Mouse (Mus musculus): ENCODE results near the gene Lekr1.

The Lekr1 gene

DNA sequence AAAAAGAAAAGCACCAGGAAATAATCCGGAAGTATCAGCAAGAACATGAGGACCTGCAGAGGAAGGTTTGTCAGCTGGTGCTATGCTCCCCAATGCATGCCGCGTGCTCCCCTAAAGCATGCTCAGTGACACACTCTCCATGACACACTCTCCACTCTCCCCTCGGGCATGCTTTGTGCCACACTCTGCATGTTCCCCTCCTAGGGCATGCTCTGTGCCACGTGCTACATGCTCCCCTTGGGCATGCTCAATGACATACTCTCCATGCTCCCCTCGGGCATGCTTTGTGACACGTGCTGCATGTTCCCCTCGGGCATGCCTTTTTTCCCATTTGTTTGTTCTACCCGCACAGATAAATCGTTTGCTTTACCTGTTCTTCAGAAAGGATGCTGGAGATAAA lies 150.0 kb downstream of the Lekr1 start:
- in situ Hi-C loops (cut with MboI; ENCODE audit: low pct_unique_long_range_greater_than_20kb in 1 of 2, low sequenced_read_pairs in 2 of 2, unreplicated experiment in 1 of 2) = no loop called here

DNA sequence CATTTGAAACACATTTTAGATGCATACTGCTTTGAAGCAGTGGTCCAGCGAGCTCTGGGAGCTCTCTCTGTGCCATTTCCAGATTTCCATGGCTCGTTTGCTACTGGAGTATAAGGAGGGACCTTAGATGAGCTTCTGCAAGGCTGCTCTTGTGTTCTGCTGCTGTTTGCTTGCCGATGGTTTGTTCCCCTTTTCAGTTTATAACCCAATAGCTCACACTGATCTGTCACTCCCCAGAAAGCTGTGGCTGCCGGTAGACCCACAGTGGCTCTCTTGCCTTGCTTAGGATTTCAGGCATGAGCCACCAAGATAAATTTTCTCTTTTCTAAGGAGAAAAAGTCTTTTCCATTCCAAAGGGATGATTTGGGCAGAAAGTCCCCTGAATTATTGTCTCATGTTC lies 152.6 kb downstream of the Lekr1 start:
- in situ Hi-C loops (cut with MboI; ENCODE audit: low pct_unique_long_range_greater_than_20kb in 1 of 2, low sequenced_read_pairs in 2 of 2, unreplicated experiment in 1 of 2) = no loop called here

DNA sequence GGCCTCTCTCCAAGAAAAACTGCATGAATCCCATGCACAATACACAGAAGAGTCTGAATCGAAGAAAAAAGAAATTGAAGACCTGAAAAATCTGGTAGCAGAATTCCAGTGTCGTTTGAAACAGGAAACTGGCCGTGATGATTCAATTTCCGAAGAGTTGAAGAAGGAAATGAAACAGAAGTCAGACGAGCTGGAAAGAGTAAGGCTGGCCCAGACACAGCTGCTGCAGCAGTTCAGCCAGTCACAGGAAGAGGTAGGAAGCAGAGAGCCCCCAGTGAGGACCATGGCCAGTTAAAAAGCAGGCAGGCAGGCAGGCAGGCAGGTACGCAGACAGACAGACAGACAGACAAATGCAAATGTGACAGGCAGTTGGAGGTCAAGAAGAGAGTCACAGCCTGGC lies 153.8 kb downstream of the Lekr1 start:
- in situ Hi-C loops (cut with MboI; ENCODE audit: low pct_unique_long_range_greater_than_20kb in 1 of 2, low sequenced_read_pairs in 2 of 2, unreplicated experiment in 1 of 2) = no loop called here

DNA sequence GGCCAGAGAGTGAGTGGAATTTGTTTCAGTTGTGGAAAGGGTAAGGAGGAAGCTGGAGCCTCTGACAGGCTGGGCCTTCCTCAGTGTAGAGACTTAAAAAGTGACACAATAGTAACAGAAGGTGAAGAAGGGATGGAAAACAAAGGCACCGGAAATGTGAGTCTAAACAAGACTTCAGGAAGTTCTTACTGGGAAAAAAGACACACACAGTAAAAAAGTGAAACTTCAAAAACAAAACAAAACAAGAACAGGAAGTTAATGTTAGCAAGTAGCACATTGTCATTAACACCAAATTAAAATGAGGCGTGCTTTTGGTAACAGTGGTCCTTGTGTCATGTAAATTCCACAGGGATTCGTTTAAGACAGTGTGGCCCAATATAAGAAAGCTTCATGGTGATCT lies 158.9 kb downstream of the Lekr1 start:
- in situ Hi-C loops (cut with MboI; ENCODE audit: low pct_unique_long_range_greater_than_20kb in 1 of 2, low sequenced_read_pairs in 2 of 2, unreplicated experiment in 1 of 2) = no loop called here

DNA sequence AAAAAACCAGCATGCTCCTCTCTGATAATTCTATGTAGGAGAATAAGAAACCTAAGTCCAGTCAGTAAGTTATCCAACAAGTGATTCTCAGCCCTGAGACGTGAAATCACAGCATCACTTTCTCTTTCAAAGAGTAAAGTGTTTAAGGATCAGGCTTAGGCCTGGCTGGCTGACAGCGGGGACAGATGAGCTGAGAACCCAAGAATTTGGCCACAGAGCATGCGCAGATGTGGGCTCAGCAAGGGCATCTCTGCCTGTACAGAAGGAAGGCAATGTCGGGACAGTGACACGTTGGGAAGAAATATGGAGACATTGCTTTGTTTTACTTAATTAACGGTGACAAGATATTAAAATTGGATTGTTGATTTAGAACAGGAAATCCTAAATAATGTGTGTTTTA lies 160.7 kb downstream of the Lekr1 start:
- in situ Hi-C loops (cut with MboI; ENCODE audit: low pct_unique_long_range_greater_than_20kb in 1 of 2, low sequenced_read_pairs in 2 of 2, unreplicated experiment in 1 of 2) = no loop called here

DNA sequence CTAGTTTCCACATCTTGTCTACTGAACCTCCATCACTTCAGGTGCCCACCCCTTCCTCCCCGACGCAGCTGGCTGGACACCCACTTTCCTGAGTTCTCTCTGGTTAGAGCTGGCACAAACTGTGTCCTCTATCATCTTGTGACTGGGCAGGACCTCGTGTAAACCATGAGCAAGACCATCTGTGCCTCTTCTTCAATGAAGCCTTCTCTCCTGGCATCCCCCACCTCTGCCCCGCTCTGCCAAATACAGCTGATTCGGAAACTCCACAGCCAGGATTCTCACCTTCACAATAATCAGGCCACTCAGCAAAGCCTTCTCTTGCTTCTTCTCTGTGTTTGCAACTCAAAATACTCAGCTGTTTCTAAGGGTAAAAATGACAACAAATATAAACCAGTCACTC lies 161.4 kb downstream of the Lekr1 start:
- in situ Hi-C loops (cut with MboI; ENCODE audit: low pct_unique_long_range_greater_than_20kb in 1 of 2, low sequenced_read_pairs in 2 of 2, unreplicated experiment in 1 of 2) = no loop called here

DNA sequence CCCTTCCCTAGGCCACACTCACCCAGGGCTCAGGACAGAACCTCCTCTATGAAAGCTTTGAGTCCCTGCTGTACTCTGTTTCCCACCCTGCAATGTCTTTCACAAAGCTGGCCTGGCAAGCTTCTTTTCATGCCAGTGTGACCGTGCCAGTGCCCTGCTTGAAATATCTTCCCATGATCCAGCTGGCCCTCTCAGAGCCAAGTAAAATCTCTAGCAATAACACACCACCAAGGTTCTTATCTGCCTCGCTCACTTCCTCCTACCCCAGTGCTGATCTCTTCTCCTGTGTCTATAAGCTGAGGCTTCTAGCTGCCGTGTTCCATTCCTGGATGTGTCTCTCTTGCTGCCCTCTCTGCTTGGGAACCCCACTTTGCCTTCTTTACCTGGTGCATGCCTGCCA lies 162.0 kb downstream of the Lekr1 start:
- in situ Hi-C loops (cut with MboI; ENCODE audit: low pct_unique_long_range_greater_than_20kb in 1 of 2, low sequenced_read_pairs in 2 of 2, unreplicated experiment in 1 of 2) = no loop called here

DNA sequence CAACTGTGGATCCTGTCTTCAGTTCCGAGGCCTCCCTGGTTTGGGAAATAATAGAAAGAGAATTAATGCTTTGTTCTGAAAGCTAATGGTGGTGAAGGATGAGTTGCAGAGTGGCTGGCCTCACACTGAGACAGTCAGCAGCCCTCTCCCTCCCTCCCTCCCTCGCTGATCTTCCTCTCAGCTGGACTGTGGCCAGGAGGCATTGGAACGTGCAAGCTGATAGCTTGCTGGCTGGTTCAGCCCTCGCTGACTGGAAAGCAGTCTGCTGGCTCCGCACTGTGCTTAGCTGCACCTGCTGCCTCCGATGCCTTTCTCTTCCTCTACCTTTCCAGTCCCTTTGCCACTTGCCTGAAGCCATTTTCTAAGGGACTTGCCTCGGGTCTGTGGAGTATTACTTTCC lies 163.2 kb downstream of the Lekr1 start:
- in situ Hi-C loops (cut with MboI; ENCODE audit: low pct_unique_long_range_greater_than_20kb in 1 of 2, low sequenced_read_pairs in 2 of 2, unreplicated experiment in 1 of 2) = no loop called here

DNA sequence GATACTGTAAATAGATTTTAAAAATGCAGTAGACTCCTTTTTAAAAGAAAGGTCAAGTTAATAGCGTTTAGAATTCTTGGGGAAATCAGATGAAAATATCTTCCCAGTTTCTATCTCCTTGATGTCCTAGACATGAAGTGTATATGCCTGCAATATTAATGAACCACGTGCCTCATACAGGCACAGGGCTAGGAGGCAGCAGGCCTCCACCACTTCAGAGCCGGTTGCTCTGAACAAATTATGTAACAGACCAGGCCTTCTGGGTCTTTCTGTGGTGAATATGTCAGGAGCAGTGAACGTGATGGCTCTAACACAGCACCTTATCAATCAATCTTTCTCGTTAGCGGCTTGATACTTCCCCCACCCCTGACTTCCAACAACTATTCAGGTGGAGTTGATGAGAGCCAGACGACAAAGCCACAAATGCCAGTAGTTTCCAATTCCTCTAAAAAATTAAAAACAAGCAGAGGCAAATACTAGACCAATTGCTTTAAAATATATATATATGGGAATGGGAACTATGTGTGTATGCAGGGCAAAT lies 164.0 kb downstream of the Lekr1 start:
- in situ Hi-C loops (cut with MboI; ENCODE audit: low pct_unique_long_range_greater_than_20kb in 1 of 2, low sequenced_read_pairs in 2 of 2, unreplicated experiment in 1 of 2) = no loop called here

DNA sequence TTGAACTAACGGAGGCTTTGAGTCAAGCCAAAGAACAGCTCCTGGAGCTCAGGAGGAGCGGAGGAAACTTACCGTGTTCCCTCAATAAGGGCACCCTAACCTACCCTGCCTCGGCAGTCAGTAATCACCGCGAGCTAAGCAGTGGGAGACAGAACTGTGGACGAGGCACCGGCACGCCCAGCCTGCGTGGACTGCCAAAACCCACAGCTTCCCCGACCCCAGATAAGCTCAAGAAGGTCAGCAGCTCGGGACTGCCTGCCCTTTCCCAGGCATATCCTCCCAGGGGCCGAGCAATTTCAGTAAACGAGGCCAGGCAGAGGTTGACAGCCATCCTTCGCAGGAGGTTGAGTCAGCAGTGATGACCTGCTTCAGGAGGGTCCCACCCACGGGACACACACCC lies 164.8 kb downstream of the Lekr1 start:
- in situ Hi-C loops (cut with MboI; ENCODE audit: low pct_unique_long_range_greater_than_20kb in 1 of 2, low sequenced_read_pairs in 2 of 2, unreplicated experiment in 1 of 2) = no loop called here

DNA sequence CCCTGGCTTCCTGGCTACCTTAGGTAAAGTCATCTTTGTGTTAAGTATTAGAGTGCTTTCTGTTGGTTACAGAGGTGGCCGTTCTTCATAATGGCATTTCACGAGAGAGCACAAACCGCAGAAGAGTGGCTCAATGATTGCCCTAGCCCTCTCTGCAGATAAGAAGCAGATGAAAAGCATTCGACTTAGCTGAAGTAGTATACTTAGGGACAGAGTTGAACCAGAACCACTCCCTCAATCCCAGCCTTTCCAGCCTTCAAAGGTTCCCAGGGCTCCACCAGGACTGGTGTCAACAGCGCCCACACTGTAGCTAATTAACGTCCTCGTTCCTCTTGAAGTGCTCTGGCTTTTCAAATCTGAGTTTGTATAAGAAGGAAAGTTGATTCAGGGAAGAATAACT lies 166.4 kb downstream of the Lekr1 start:
- in situ Hi-C loops (cut with MboI; ENCODE audit: low pct_unique_long_range_greater_than_20kb in 1 of 2, low sequenced_read_pairs in 2 of 2, unreplicated experiment in 1 of 2) = no loop called here

DNA sequence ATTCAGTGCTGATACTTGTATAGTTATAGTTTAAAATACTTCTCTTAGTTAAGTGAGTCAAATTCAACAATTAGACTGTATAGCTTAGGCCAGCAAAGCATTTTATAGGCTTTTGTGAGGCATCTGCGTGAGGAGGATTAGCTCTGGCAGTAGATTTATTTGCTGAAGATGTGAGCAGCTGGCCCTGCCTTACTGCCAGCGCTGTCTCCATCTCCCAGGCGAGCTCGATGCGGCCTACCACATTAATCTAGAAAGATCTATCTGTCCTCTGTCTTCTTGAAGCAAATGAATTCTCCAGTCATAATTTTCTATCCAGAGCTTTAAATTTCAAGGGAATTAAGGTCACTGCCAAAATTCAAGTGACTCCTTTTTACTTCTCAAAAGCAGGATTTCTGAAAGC lies 170.4 kb downstream of the Lekr1 start:
- in situ Hi-C loops (cut with MboI; ENCODE audit: low pct_unique_long_range_greater_than_20kb in 1 of 2, low sequenced_read_pairs in 2 of 2, unreplicated experiment in 1 of 2) = no loop called here

DNA sequence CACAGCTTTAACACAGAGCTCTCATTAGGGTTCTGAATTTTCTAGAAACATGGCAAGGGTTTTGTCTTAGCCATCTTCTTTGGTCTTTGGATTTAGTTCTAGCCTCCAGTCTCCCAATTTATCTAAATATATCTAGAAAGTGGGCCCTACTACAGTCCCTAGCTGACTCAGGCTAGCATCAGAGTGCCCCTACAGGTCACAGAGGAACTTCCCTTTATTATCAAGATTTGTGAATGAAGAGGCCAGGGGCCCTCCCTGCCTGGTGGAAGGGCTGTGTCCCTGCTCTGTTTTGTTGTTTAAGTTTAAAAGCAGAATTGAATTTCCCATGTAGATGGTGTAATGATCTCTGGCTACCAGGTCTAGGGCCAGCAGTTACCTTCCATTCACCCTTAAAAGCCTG lies 173.6 kb downstream of the Lekr1 start:
- in situ Hi-C loops (cut with MboI; ENCODE audit: low pct_unique_long_range_greater_than_20kb in 1 of 2, low sequenced_read_pairs in 2 of 2, unreplicated experiment in 1 of 2) = no loop called here

DNA sequence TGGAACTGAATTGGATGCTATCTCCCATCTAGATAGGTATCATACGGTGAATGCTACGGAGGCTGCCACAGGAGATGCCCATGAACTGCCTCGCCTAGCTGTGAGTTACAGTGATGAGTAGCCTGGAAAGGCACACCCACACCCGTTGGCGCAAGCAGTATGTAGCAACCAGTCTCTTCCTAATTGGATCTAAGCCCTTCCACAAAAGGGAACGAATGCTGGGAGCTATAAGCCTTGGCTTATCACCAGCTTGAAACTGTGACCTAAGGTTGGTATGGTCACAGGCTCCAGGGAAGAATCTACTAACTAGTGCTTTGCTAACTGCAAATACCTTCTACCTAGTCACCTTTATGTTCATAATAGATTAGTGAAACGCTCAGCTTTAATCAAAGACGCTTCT lies 175.1 kb downstream of the Lekr1 start:
- in situ Hi-C loops (cut with MboI; ENCODE audit: low pct_unique_long_range_greater_than_20kb in 1 of 2, low sequenced_read_pairs in 2 of 2, unreplicated experiment in 1 of 2) = no loop called here

DNA sequence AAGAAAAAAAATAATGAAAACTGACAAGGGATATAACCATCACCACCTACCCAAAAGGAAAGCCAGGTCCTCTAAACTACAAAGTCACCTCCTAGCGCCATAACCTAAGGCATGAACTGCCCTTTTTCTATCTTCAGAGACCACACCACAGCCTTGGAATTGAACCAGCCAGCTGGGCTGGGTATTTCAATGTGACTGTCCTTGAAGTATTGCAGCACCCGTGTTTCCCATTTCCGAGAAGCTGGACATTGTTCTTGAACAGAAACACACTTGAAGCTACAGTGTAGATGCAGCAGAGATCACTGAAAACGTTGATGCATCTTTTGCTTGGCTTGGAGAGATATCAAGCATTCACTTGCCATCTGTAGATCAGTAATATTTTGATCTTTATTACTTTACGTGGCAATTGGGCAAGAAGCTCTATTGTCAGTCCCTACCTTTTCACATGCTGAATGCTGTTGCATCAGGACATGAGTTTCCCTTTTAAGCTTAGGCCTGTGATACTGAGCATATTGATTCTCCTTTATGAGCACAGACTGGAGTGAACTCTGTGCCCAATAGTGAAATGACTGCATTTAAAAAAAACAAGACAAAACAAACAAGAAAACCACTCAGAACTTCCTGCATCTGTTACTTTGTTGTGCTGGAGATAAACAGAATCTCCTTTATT lies 176.6 kb downstream of the Lekr1 start:
- in situ Hi-C loops (cut with MboI; ENCODE audit: low pct_unique_long_range_greater_than_20kb in 1 of 2, low sequenced_read_pairs in 2 of 2, unreplicated experiment in 1 of 2) = no loop called here

DNA sequence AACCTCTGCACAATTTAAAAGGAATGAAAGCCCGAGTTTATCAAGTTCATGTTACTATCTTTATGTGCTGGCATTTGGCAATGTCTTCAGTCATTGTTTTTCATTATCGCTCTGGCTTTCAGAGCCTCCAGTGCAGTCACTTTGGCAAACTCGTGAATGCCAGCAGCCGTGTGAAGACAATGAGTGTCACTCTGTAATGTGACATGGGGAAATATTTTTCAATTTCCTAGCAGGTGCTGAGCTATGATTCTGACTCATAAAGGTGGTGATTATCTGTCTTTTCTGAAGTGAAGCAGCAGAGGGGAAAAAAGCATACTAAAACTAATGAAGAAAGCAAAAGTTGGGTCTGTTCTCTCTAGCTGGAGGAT lies 177.1 kb downstream of the Lekr1 start:
- in situ Hi-C loops (cut with MboI; ENCODE audit: low pct_unique_long_range_greater_than_20kb in 1 of 2, low sequenced_read_pairs in 2 of 2, unreplicated experiment in 1 of 2) = no loop called here

DNA sequence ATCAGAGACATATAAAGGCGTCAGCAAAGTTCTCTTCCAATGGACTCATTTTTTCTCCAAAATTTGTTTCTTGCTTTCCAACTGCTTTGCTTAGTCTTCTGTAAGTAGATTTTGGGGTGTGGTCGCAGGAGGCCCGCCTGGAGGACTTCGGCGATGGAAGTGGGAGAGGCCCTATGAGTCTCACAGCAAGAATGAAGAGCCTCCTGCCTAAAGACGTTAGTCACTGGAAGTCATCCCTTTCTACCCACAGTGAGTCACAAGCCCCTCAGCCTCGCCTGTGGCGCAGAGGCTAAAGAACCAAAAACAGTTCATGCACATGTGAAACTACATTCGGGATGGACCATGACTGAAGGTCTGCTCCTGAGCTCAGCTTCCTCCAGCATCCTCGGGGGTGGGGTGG lies 178.3 kb downstream of the Lekr1 start:
- in situ Hi-C loops (cut with MboI; ENCODE audit: low pct_unique_long_range_greater_than_20kb in 1 of 2, low sequenced_read_pairs in 2 of 2, unreplicated experiment in 1 of 2) = no loop called here

DNA sequence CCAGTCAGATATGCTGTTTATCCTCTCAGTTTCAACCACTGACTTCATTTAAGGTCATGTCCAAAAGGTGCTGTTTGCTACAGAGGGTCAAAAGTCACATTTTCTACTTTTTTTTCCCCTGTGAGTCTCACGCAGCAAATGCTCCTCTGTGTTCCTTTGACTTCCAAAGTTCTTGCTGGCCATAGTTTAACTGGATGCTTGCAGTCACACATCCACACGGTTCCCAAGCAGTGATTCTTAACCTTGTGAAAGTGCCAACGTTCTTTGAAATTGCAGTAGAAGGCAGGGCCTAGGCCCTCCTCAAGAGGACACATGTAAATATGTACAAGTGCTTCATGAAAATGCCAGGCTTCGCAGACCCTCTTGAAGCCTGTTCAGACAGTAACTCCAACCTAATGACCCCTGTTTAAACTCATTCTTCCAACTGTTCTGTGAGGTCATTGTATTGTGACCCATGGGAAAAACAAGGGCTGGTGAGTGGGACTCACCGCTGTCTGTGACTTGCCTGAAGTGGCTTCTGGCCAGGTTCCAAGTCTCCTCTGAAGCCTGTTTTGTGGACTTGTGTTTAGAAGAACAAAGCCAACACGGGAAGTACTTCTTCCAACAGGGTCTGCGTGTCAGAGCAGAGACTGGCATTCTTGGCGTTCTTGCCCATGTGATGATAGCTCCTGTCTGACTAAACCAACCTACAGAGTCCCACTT lies 179.0 kb downstream of the Lekr1 start:
- in situ Hi-C loops (cut with MboI; ENCODE audit: low pct_unique_long_range_greater_than_20kb in 1 of 2, low sequenced_read_pairs in 2 of 2, unreplicated experiment in 1 of 2) = no loop called here

DNA sequence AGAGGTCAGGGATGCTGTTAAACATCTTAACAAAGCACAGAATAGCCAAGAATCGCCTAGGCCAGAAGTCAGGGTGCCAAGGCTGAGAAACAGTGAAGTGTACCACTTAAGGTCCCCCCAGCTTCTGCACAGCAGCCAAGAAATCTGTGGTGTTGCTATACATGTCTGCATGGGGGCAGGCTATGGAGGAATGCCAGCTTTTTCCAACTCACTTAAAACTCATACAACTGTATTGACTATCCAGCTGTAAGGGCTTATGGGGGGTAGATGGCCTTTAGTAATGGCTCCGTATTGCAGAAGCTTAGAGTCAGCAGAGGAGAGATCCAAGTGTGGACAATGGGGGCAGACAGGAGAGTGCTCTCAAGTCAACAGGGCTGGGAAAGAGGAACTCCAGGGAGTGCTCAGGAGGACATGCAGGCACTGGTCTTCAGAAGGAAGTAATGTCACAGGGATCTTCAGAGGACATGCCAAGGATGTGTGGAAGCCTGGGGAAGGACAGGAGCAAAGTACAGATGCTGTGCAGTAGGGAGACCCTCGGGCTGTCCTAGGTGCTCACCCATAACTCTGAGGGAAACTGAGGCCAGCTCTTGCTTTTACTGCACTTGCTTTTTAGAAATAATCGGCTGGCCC lies 181.2 kb downstream of the Lekr1 start:
- in situ Hi-C loops (cut with MboI; ENCODE audit: low pct_unique_long_range_greater_than_20kb in 1 of 2, low sequenced_read_pairs in 2 of 2, unreplicated experiment in 1 of 2) = no loop called here

DNA sequence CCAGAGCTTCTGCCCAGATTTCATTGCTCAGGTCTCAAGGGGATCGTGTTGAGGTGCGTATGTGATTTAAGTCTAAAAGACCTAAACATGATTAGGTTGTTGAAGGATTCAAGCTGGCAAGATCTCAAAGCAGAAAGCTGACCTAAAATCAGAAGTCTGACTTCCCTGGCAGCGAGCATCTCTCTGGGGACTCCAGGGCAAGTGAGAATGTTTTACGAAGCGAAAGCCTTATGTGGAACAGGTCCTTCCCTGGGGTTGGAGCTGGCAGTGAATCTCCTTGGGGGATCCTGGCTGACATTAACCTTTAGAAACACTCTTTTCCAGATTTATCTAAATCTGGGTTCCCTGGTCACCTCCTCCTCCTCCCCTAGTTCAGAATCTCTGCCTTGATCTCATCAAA lies 187.7 kb downstream of the Lekr1 start:
- in situ Hi-C loops (cut with MboI; ENCODE audit: low pct_unique_long_range_greater_than_20kb in 1 of 2, low sequenced_read_pairs in 2 of 2, unreplicated experiment in 1 of 2) = no loop called here
